Mouse (Mus musculus) thymus, postnatal 0 days (tissue): ENCODE data around the gene Mrpl10. TPM values are rescaled to one million over a fixed set of nuclear protein-coding genes. Genes with fewer than 3 reads are reported as not detected.

Source experiments
- DNase-seq: peaks from one replicate; pipeline ENCODE4 v3.0.0-alpha.2; 2015; ENCODE audit warnings: low spot score
- microRNA-seq: library from miRNA; unstranded; fragments of <30 nt; microRNA quantifications from one replicate; pipeline ENCODE4, GENCODE M21; 2016; ENCODE audit warnings: borderline number of aligned reads
- polyA plus RNA-seq: library from polyadenylated mRNA; unstranded; fragments of >200 nt; fragmentation: Nextera tagmentation; extraction: Ambion mirVana; gene quantifications from 2 replicates; pipeline ENCODE4 v1.2.1, GENCODE M21; 2015

The Mrpl10 gene
- polyA plus RNA-seq, 1 experiment from 2014 or later, result 72.8 TPM

- no peak for DNase-seq
Measured at GRCm38 (mm10) chr11:97066656-97067360, 25.4 kb downstream of the Mrpl10 start.

DNA sequence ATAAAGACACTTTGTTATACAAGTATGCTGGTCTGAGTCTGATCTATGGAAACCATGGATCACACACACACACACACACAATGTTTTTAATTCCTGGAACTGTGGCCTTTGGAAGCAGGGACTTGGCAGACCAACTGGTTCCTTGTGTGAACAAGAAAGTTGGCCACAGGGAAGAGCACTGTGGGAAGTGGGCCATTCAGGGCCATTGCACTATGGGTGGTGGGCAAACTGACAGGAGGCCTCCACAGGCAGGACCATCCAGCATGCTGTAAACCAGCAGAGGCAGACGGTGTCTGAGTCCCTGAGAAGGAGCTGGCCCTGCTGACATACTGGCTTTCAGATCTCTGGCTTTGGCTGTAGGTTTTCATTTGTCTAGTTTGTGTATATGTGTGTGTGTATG lies 28.0 kb downstream of the Mrpl10 start:
- no peak for DNase-seq

GRCm38 (mm10) chr11:97069770-97070169 lies 28.4 kb downstream of the Mrpl10 start:
- no peak for DNase-seq

- no peak for DNase-seq
Measured at GRCm38 (mm10) chr11:97071129-97071528, 29.8 kb downstream of the Mrpl10 start.

DNA sequence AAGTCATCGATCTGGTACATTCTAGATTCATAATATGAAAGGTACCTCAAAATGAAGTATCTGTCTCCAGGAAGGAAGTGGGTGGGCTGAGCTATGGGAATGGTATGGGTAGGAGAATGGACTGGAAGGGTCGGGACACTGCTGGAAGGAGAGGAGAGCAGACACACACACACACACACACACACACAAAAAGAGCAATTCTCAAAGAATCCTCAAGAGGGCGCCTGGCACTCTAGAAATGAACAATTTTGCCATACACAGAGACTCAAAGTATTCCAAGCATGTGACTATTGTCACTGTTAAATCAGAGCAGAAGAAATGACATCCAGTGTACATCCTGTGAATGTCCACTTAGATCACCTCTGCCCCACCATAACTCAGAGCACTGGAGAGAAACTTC lies 31.2 kb downstream of the Mrpl10 start:
- DNase-seq, result peak; percentile 63

GRCm38 (mm10) chr11:97074235-97074634 lies 32.9 kb downstream of the Mrpl10 start:
- no peak for DNase-seq

DNA sequence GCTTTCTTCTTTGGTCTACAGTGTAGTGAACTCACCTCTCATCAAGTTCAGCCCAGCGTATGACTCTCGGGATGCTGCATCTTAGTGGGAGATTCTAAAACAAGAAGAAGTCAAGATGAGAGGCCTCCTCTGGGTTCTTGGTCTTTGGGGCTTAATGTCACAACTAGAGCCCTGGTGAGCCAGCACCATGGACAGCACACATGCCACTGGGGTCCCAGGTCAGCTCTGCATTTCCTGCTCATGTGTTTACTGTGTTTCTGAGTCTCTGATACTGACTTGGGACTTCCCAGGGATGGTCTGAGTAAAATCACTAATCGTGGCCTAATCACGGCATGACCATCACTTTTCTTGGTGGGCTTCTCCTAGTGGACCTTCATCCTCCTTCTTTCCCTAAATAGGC lies 37.4 kb downstream of the Mrpl10 start:
- peak; percentile 31 for DNase-seq

- no peak for DNase-seq
Measured at GRCm38 (mm10) chr11:97080291-97080690, 38.9 kb downstream of the Mrpl10 start.

DNA sequence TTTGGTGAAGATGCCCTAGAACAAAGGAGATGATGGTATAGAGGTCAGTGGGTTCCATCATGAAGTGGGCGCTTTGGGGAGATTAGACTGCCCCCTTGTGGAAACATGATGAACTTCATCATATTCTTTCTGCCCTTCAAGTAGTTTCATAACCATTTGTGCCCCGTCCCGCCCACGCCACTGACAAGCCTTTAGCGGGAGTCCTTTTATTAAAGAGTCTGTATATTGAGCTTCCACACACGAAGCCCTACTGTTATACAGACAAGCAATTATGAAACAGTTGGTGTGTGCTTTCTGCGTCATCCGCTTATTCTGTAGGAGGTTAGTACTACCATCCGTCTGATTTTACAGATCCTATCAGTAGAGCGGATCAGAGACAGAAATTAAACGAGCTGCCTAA lies 41.6 kb downstream of the Mrpl10 start:
- DNase-seq, result peak; percentile 58

DNA sequence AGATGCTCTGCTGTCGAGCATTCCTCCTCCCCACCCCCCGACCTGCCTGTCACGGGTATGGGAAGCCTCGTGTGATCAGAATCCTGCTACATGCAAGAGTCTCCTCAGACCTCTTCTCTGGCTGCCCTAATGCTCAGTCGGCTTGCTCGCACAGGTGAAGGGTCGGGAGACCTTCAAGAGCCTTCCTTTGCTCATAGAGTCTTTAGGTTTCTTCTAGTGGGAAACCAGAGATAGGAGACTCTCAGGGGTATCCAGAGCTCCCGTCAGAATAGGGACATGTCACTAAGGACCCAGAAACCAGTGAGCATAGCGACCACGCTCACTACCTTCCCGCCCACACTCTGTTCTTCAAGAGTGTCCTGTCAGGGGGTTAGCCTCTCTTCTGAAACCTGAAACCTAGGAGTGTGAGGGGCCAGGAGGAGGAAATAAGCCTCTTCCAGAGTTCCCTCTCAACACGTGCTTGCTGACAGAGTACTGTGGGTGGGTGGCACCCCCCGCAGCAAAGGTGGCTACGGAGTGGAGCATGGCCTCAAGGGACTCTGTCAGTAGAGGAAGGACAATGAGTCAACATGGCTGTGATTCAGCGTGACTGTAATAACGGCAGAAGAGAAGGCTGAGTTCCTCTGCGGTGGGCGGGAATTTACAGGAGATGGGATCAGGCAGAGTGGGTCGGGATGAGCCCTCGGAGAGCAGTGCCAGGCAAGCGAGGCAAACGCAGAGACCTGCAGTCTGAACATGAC lies 42.2 kb downstream of the Mrpl10 start:
- DNase-seq, result no peak

DNA sequence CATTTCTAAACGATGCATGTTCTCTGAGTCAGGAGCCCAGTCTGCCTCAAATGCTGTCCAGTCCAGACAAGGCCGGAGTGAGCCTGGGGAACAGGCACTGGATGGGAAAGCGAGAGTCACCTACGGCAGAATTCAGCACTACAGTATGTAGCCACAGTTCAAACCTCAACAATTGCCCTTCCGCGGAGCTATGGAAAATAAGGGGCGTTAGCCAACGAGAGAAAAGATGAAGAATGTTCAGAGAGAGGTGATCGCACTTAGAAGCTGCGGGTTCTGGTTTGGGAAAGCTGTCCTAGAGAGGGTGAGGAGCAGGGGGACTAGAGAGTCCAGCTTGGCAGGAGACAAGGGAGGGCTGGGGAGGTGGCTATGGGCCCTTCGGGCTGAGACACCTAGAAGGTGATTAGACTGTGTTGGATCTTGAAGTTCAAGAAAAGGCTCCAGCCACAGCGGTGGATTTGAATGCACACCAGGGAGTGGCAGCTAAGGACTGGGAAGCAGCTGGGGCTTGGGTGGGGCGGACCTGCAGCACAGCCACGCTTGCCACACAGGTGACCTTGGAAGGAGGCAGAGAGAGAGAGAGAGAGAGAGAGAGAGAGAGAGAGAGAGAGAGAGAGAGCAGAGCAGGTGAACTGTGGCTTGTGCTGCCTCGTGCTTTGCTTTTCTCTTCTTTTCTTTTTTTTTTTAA lies 43.6 kb downstream of the Mrpl10 start:
- no peak for DNase-seq

GRCm38 (mm10) chr11:97086365-97086764 lies 45.0 kb downstream of the Mrpl10 start:
- DNase-seq, result no peak

- DNase-seq, result no peak
Measured at GRCm38 (mm10) chr11:97094600-97094999, 53.2 kb downstream of the Mrpl10 start.

DNA sequence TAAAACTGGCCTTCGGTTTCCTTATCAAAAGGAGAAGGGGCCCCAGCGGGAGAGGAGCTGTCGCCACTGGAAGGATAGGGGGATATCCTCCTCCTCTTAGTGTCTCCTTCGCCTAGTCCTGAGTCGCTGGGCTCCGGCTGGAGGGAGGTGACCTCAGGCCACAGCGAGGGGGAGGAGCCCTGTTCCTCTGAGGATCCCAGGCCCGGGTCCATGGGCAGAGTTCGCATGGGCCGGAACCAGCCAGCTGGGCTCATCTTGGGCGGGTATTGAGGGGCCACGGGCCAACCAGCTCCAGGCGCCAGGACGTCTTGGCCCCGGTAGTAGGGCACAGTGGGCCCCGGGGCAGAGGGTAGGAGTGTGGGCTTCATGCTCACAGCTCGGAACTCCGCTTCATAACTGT lies 57.4 kb downstream of the Mrpl10 start:
- DNase-seq, result no peak

Small RNA genes within 50 kb of the gene (microRNA-seq; reads per million reads assigned to microRNA genes)
- gene Mir8103, result 1.2 reads per million

Other genes starting within 250 kb of the Mrpl10 start
- gene Nfe2l1, start 211.6 kb upstream of the Mrpl10 start, polyA plus RNA-seq, result 34.9 and 40.6 TPM in 2 replicates
- gene Copz2, start 191.7 kb upstream of the Mrpl10 start, polyA plus RNA-seq, result 55.8 and 60.7 TPM in 2 replicates
- gene Cdk5rap3, start 125.1 kb upstream of the Mrpl10 start, polyA plus RNA-seq, result 105 and 116 TPM in 2 replicates
- 1.0 and 1.5 TPM in 2 replicates for gene Prr15l, start 113.5 kb upstream of the Mrpl10 start, polyA plus RNA-seq
- 39.0 and 39.5 TPM in 2 replicates for gene Pnpo, start 97.6 kb upstream of the Mrpl10 start, polyA plus RNA-seq
- 19.2 and 21.9 TPM in 2 replicates for gene Sp2, start 58.6 kb upstream of the Mrpl10 start, polyA plus RNA-seq
- gene Sp6, start 28.2 kb upstream of the Mrpl10 start, polyA plus RNA-seq, result 1.7 TPM in 2 replicates
- 23.1 and 25.8 TPM in 2 replicates for gene Scrn2, start 11.6 kb upstream of the Mrpl10 start, polyA plus RNA-seq
- 0.83 and 0.86 TPM in 2 replicates for gene Lrrc46, start 153 bp upstream of the Mrpl10 start, polyA plus RNA-seq
- gene Osbpl7, start 9.1 kb downstream of the Mrpl10 start, polyA plus RNA-seq, result 9.9 and 11.6 TPM in 2 replicates
- 1.3 and 1.9 TPM in 2 replicates for gene Tbx21, start 73.8 kb downstream of the Mrpl10 start, polyA plus RNA-seq
- gene Tbkbp1, start 109.9 kb downstream of the Mrpl10 start, polyA plus RNA-seq, result 0.82 and 0.98 TPM in 2 replicates
- 37.0 and 39.8 TPM in 2 replicates for gene Kpnb1, start 146.3 kb downstream of the Mrpl10 start, polyA plus RNA-seq
- 57.2 and 64.4 TPM in 2 replicates for gene Npepps, start 239.1 kb downstream of the Mrpl10 start, polyA plus RNA-seq